Mouse (Mus musculus): Measurements from ENCODE around the gene Gucd1.
A peak's percentile ranks its signal among the peaks of the same experiment; 100 is the strongest.

Gene Gucd1

GRCm38 (mm10) chr10:75316472-75316871 is 201.3 kb downstream of the Gucd1 start:
- DNase-seq: no peak

GRCm38 (mm10) chr10:75315756-75316155 is 202.0 kb downstream of the Gucd1 start:
- DNase-seq: no peak

- DNase-seq: no peak
Measured at GRCm38 (mm10) chr10:75314190-75314980, 203.4 kb downstream of the Gucd1 start.

- no peak for DNase-seq
Measured at GRCm38 (mm10) chr10:75312361-75312760, 205.4 kb downstream of the Gucd1 start.

GRCm38 (mm10) chr10:75307130-75307529 is 210.6 kb downstream of the Gucd1 start:
- DNase-seq: no peak

GRCm38 (mm10) chr10:75304413-75304812 is 213.4 kb downstream of the Gucd1 start:
- DNase-seq: no peak

- no peak for DNase-seq
Measured at GRCm38 (mm10) chr10:75304049-75304405, 213.7 kb downstream of the Gucd1 start.

GRCm38 (mm10) chr10:75303324-75304048 is 214.3 kb downstream of the Gucd1 start:
- DNase-seq: peak; percentile 78

- DNase-seq: no peak
Measured at GRCm38 (mm10) chr10:75302536-75302935, 215.2 kb downstream of the Gucd1 start.

- no peak for DNase-seq
Measured at GRCm38 (mm10) chr10:75301937-75302336, 215.8 kb downstream of the Gucd1 start.

GRCm38 (mm10) chr10:75301195-75301806 is 216.5 kb downstream of the Gucd1 start:
- no peak for DNase-seq
